In the genomic region with DNA sequence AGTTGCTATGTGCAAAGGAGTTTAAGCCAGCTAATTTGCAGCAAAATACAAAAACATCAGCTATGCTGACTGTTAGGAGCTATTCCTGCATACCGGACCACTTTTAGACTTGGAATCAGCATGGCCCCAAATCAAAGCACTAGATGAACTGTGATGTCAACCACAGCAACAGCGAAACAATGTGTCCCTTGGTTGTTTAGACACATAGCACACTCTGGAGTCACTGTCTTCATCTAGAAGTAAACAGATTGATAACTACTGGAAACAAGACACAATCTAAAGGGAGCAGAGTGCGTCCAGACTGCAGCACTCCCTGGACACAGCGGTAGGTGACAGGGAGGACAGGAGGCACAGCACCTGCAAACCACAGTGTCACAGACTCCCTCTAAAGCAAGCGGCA, we compare ENCODE assay signal across 22 mouse cellular contexts.
DNase-seq lines count a peak whose midpoint lies in the region; TF ChIP-seq lines count a peak whose summit lies in the region.
"Had no signal": no experiment of that assay in that cellular context is flagged by ENCODE, and none has a peak within 500 bp of the region (broad histone marks: within the 10 kb centered on the region; RNA-seq: fewer than 3 reads in every experiment).

No protein-coding gene starts in this region.

- H3K4me3 ChIP-seq in layer of hippocampus, adult 2 months, result no peak overlapping the region
- H3K4me3 ChIP-seq in testis, adult 2 months (ENCODE audit: control insufficient read depth, low read depth, low read length), result no peak overlapping the region
- H3K4me3 ChIP-seq: heart, embryonic 13.5 days; midbrain, embryonic 15.5 days; neural tube, embryonic 12.5 days had no signal

- H3K27me3 ChIP-seq in testis, adult 2 months (ENCODE audit: control insufficient read depth, insufficient read depth, low read length), result no peaks in the 10 kb centered on the region
- H3K27me3 ChIP-seq: heart, embryonic 13.5 days; midbrain, embryonic 15.5 days; neural tube, embryonic 12.5 days; Patski had no signal

- peak; percentile 89 for DNase-seq in heart, adult 11 months
- no peak for DNase-seq in heart, postnatal 14 days
- no peak for DNase-seq in layer of hippocampus, adult 2 months (ENCODE audit: low spot score in 2 of 2)
- DNase-seq in layer of hippocampus, postnatal 10 days (ENCODE audit: low spot score in 2 of 2), result no peak
- no peak for DNase-seq in testis, postnatal 14 days (ENCODE audit: low spot score)
- DNase-seq in ovary, postnatal 36 days (ENCODE audit: low spot score), result no peak
- DNase-seq: adrenal gland, postnatal 36 days; cerebellum, adult 9-11 months; forebrain, postnatal 0 days; gastrocnemius, postnatal 36 days; kidney, postnatal 25 days; liver, postnatal 0 days; retina, postnatal 1 day; right cerebral cortex, postnatal 25 days; spleen, adult 18-20 months; thymus, postnatal 14 days had no signal

- no peak for TF ChIP-seq CTCF in layer of hippocampus, adult 2 months (conservative IDR thresholded peaks at IDR 0.05)
- no peak for TF ChIP-seq CTCF in testis, adult 2 months (IDR thresholded peaks at IDR 0.05; ENCODE audit: control insufficient read depth, insufficient read depth, insufficient replicate concordance, low read depth, low read length)

- no peaks in the 10 kb centered on the region for H3K4me1 ChIP-seq in testis, adult 2 months (ENCODE audit: control insufficient read depth, insufficient read depth, low read length)
- H3K4me1 ChIP-seq: midbrain, embryonic 15.5 days had no signal

- no peak for TF ChIP-seq POLR2A in testis, adult 2 months (IDR thresholded peaks at IDR 0.05; ENCODE audit: control insufficient read depth, low read depth, low read length)

- intact Hi-C loops in heart, postnatal 14 days (cut with DNase I), result no loop called here

- no peaks in the 10 kb centered on the region for H3K36me3 ChIP-seq in testis, adult 2 months (ENCODE audit: control insufficient read depth, insufficient read depth, low read length)
- H3K36me3 ChIP-seq: heart, embryonic 13.5 days; midbrain, embryonic 15.5 days; neural tube, embryonic 12.5 days had no signal

- H3K27ac ChIP-seq in layer of hippocampus, adult 2 months, result 0 out of 2 replicates have a peak overlapping the region, but pooled peaks have one; percentile 1
- peak overlapping the region; percentile 55 for H3K27ac ChIP-seq in testis, adult 2 months (ENCODE audit: control insufficient read depth, insufficient read depth, low read depth, low read length)
- H3K27ac ChIP-seq: heart, embryonic 13.5 days; hindbrain, postnatal 0 days; midbrain, embryonic 15.5 days; neural tube, embryonic 12.5 days had no signal
